Mouse (Mus musculus) stomach, embryonic 15.5 days (tissue): ENCODE data around the gene Gpr161. TPM values are rescaled to one million over a fixed set of nuclear protein-coding genes. Genes with fewer than 3 reads are reported as not detected.
A peak's percentile ranks its signal among the peaks of the same experiment; 100 is the strongest.

ENCODE experiments used
- ATAC-seq: fragments of 200-750 bp; cut with Nextera tagmentation; 2 replicates; pipeline ENCODE4 v1.8.0; 2017; ENCODE audit warnings: low read depth, moderate number of reproducible peaks, moderate TSS enrichment; ENCODE audit not compliant: insufficient read depth, low FRiP score
- H3K27ac ChIP-seq: fragments of 300-500 bp; sonication (generic); 2 replicates; pipeline ENCODE4 v1.5.1; 2015; ENCODE audit warnings: mild to moderate bottlenecking, inconsistent platforms
- H3K27me3 ChIP-seq: fragments of 300-500 bp; sonication (generic); replicated peaks from 2 replicates; pipeline ENCODE4 v1.6.1; 2015; ENCODE audit warnings: inconsistent platforms
- H3K36me3 ChIP-seq: fragments of 300-500 bp; sonication (generic); 2 replicates; pipeline ENCODE4 v1.6.1; 2015; ENCODE audit warnings: inconsistent platforms
- H3K4me1 ChIP-seq: fragments of 300-500 bp; sonication (generic); 2 replicates; pipeline ENCODE4 v1.6.1; 2015; ENCODE audit warnings: inconsistent platforms
- H3K4me2 ChIP-seq: fragments of 300-500 bp; sonication (generic); 2 replicates; pipeline ENCODE4 v1.6.1; 2015; ENCODE audit warnings: mild to moderate bottlenecking, inconsistent platforms
- H3K4me3 ChIP-seq: fragments of 300-500 bp; sonication (generic); replicated peaks from 2 replicates; pipeline ENCODE4 v1.5.1; 2015; ENCODE audit warnings: inconsistent platforms
- H3K9ac ChIP-seq: fragments of 300-500 bp; sonication (generic); 2 replicates; pipeline ENCODE4 v1.6.1; 2015; ENCODE audit warnings: inconsistent platforms
- H3K9me3 ChIP-seq: fragments of 300-500 bp; sonication (generic); 2 replicates; pipeline ENCODE4 v1.6.1; 2016; ENCODE audit warnings: inconsistent platforms
- WGBS: fragments of 180-500 bp; shearing (Covaris S2); methylation state at CpG from one replicate; pipeline ENCODE4 v1.1.7; 2015; 5-methylcytosine and 5-hydroxymethylcytosine counted together
- polyA plus RNA-seq: library from polyadenylated mRNA; unstranded; fragments of >200 nt; fragmentation: Nextera tagmentation; extraction: Ambion mirVana; gene quantifications from 2 replicates; pipeline ENCODE4 v1.2.1, GENCODE M21; 2015

Gpr161 gene
- polyA plus RNA-seq, result 1.1 and 1.2 TPM in 2 replicates

DNA sequence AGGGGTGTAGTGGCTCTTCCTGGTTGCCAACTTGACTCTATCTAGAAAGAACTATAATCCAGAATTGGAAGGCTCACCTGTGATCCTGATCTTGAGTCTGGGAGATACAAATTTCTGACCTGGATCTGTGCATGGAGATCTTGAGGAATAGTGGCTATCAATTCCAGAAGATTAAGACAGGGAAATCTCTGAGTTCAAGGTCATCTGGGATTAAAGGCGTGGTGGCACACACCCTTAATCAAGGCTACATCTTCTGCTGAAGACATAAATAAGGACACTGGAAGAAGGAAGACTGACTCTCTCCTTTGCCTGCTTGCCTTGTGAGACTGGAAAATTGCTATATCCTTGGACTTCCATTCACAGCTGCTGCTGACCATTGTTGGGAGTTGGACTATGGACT is at the start of gene Gpr161:
Gpr161 (plus strand) TSS at position 301 of the 400 bp plus-strand sequence.
- 94% methylated on average over 1 of the region's 1 CpGs for WGBS
- Histone ChIP-seq H3K4me1 (0 out of 2 replicates have a peak, but pooled peaks cover 8% of the 10 kb centered on the region), H3K4me3 (no peak within 1 kb of the TSS), H3K36me3 (no peaks in the 10 kb centered on the region; the same call in 1 of the 2 replicates), H3K4me2 (no peak within 1 kb of the TSS), H3K9ac (no peak within 1 kb of the TSS), H3K27ac (no peak within 1 kb of the TSS), H3K9me3 (no peaks in the 10 kb centered on the region), H3K27me3 (no peaks in the 10 kb centered on the region)
- ATAC-seq, result no peak

DNA sequence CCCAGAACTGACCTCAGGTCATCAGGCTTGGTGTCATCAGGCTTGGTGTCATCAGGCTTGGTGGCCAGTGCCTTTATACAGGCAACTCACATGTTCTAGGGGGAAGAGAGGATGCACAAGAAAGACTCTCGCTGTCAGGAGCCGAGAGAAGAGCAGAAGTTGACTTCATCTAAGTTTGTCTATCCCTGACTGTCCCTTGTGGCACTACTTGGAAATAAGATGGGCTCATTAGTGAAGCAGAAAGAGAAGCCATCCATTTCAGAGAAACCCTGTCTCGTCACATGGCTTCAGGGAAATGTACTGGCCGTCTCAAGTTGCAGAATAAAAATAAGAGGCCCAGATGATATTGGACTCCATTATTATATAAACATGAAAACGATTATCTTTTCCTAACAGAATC is 49.0 kb upstream of the Gpr161 start:
- no peak for ATAC-seq
- peak overlapping the region; percentile 67; the same call in 1 of the 2 replicates for H3K27ac ChIP-seq
- no peaks in the 10 kb centered on the region for H3K4me1 ChIP-seq
- no peaks in the 10 kb centered on the region for H3K9me3 ChIP-seq
- no peaks in the 10 kb centered on the region for H3K27me3 ChIP-seq
- H3K9ac ChIP-seq, result no peak overlapping the region
- H3K4me2 ChIP-seq, result no peak overlapping the region
- no peaks in the 10 kb centered on the region for H3K36me3 ChIP-seq
- no peak overlapping the region for H3K4me3 ChIP-seq
- WGBS, result 72% methylated on average over 5 of the region's 5 CpGs

DNA sequence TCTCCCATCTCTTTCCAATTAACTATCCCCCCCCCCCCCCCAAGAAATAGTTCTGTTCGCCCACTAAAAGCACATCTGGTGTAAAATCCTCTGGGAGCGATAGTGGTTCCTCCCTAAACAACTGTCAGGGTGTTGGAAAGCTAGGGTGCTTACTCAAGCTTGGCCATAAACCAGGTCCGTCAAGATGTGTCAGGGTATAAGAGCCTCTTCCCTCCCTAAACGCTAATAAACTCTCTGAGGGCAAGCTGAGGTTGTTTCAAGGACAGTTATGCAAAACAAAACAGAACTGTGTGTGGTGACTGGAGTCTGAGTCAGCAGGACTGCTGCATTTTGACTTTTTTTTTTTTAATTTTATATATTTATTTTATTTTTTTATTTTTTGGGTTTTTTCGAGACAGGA is 48.5 kb upstream of the Gpr161 start:
- no peak overlapping the region for H3K9ac ChIP-seq
- no peaks in the 10 kb centered on the region for H3K4me1 ChIP-seq
- no peaks in the 10 kb centered on the region for H3K9me3 ChIP-seq
- 60% methylated on average over 5 of the region's 5 CpGs for WGBS
- H3K36me3 ChIP-seq, result no peaks in the 10 kb centered on the region
- H3K4me3 ChIP-seq, result no peak overlapping the region
- peak; percentile 48; the same call in 1 of the 2 replicates for ATAC-seq
- H3K27ac ChIP-seq, result no peak overlapping the region
- H3K4me2 ChIP-seq, result no peak overlapping the region
- no peaks in the 10 kb centered on the region for H3K27me3 ChIP-seq

DNA sequence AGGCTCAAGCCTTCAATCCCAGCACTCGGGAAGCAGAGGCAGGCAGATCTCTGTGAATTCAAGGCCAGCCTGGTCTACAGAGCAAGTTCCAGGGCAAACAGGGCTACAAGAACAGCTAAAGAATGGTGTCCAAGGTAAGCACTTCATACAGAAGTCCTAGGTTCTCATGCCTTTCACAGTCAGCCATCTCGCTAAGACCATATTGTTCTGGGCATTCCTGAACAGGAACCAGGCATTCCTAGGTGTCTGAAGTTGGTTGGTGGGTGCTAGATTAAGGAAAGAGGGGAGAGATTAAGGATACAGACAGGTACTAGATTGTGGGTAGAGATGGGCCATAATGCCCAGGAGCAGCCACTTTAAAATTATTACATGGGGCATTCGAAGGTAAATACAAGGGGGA is 47.8 kb upstream of the Gpr161 start:
- no peaks in the 10 kb centered on the region for H3K27me3 ChIP-seq
- no peak overlapping the region for H3K4me3 ChIP-seq
- H3K9me3 ChIP-seq, result no peaks in the 10 kb centered on the region
- no peaks in the 10 kb centered on the region for H3K4me1 ChIP-seq
- no peaks in the 10 kb centered on the region for H3K36me3 ChIP-seq
- H3K4me2 ChIP-seq, result no peak overlapping the region
- 95% methylated on average over 3 of the region's 3 CpGs for WGBS
- no peak overlapping the region for H3K9ac ChIP-seq
- H3K27ac ChIP-seq, result no peak overlapping the region
- no peak for ATAC-seq

DNA sequence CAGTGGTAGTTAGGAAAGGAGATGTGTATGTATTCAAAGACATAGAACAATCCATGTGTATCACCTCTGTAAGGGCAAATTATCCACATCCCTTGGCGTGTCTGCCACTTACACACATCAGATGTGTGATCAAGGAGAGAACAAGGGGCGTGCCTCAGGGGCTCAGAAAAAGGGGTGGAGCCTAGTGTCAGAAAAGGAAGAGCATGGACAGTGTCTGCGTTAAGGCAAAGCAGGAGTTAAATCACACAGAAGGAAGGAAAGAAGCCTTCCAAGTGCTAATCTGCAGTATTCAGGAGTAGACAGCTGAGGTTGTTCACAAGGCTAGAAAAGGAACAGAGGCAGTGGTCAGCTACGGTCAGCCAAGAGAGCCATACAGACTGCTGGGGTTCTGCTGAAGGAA is 46.7 kb upstream of the Gpr161 start:
- Histone ChIP-seq H3K27ac (no peak overlapping the region), H3K9ac (no peak overlapping the region), H3K4me1 (no peaks in the 10 kb centered on the region), H3K4me2 (no peak overlapping the region), H3K27me3 (no peaks in the 10 kb centered on the region), H3K36me3 (no peaks in the 10 kb centered on the region), H3K4me3 (no peak overlapping the region), H3K9me3 (no peaks in the 10 kb centered on the region)
- WGBS, result 51% methylated on average over 4 of the region's 4 CpGs
- ATAC-seq, result no peak

DNA sequence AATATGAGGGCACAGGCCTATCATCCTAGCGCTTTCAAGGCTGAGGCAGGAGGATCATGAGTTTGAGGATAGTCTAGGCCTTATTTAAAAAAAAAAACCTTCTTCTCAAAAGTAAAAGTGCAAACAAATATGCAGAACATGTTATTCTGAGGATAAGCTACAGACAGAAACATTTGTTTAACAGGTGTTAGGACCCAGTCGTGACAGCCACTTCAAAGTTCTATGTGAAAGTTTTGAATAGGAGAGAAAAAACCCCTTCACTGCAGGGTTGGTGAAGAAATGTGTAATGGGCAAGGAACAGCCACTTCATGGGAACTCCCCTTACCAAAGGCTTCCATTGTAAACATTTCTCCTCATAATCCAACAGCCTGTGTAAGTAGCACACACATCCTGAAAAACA is 45.0 kb upstream of the Gpr161 start:
- Histone ChIP-seq H3K4me3 (no peak overlapping the region), H3K9me3 (no peaks in the 10 kb centered on the region), H3K4me2 (no peak overlapping the region), H3K27me3 (no peaks in the 10 kb centered on the region), H3K27ac (no peak overlapping the region), H3K9ac (no peak overlapping the region), H3K36me3 (no peaks in the 10 kb centered on the region), H3K4me1 (no peaks in the 10 kb centered on the region)
- ATAC-seq, result no peak
- WGBS, result 90% methylated on average over 2 of the region's 2 CpGs

DNA sequence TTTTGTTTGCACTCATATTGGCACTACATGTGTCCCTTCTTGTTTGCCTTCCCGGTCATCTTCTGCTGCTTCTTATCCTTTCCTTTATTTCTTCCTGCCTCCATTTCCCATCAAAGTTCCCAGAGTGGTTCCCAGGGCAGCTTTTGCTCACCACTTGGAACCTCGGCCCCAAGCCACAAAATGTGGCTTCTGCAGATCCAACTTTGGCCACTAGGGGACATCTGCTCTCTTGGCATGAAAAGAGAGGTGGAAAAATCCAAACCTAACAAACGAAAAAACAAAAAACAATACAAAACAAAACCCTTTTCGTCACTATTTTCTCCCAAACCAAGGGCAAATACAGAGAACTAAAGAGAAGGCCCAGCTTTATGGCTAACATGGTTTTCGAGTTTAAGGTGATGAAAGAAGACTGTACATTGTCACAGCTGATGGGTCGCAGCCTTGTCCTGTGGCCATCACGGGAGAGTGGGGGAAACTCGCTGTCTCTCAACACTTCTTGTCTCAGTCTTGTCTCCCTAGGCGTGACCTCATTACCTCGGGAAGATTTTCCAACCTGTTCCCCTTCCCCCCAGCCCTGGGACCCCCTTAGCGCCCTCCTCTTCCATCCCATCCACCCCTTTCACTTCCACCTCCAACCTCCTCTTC is 43.4 kb upstream of the Gpr161 start:
- Histone ChIP-seq H3K4me3 (no peak overlapping the region), H3K36me3 (no peaks in the 10 kb centered on the region), H3K4me1 (no peaks in the 10 kb centered on the region), H3K9me3 (no peaks in the 10 kb centered on the region), H3K9ac (no peak overlapping the region), H3K27me3 (no peaks in the 10 kb centered on the region), H3K4me2 (no peak overlapping the region), H3K27ac (no peak overlapping the region)
- no peak for ATAC-seq
- WGBS, result 50% methylated on average over 11 of the region's 11 CpGs

DNA sequence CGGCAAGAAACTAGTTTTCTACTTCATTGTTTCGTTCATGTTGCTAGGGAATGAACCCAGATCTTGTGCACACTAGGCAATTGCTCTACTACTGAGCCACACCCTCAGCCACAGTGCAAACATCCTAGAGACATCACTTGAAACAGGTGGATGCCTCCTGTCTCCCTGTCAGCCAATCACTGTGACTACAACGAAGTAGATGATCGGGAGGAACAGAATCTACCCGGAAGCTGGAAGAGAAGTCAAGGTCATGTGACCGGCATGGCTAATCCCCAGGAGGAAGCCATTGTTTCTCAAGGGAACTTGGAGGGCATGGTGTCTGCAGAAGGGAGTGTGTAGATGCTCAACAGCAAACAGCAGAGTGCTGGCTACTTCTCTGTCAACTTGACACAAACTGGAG is 20.6 kb upstream of the Gpr161 start:
- Histone ChIP-seq H3K9ac (no peak overlapping the region), H3K27me3 (no peaks in the 10 kb centered on the region), H3K4me2 (no peak overlapping the region), H3K9me3 (no peaks in the 10 kb centered on the region), H3K36me3 (no peaks in the 10 kb centered on the region), H3K4me3 (no peak overlapping the region), H3K27ac (no peak overlapping the region), H3K4me1 (no peaks in the 10 kb centered on the region)
- 81% methylated on average over 6 of the region's 6 CpGs for whole genome bisulfite sequencing
- no peak for ATAC-seq

DNA sequence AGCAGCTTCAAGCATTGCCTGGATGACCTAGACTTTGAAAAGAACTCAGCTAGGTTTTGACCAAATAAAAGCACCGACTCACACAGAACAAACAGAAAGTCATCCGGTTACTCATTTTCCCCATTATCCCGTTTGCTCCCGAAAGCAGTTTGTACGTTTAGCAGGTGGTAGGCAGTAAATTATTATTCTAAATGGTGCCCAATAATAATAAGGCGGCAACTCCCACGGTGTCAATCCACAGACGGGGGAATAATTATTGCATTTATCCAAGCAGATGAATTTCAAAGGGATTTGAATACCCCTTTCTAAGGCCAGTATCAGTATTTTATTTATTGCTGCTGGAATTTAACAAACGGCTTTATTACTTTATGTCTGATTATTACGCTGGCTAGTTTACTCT is 14.8 kb upstream of the Gpr161 start:
- ATAC-seq, result no peak
- Histone ChIP-seq H3K4me1 (peaks cover 21% of the 10 kb centered on the region), H3K27ac (peak overlapping the region; percentile 88; the same call in 1 of the 2 replicates), H3K4me2 (peak overlapping the region; percentile 93), H3K9me3 (no peaks in the 10 kb centered on the region), H3K36me3 (no peaks in the 10 kb centered on the region), H3K4me3 (no peak overlapping the region; the same call in 1 of the 2 replicates), H3K9ac (no peak overlapping the region), H3K27me3 (no peaks in the 10 kb centered on the region)
- 36% methylated on average over 10 of the region's 10 CpGs for WGBS

DNA sequence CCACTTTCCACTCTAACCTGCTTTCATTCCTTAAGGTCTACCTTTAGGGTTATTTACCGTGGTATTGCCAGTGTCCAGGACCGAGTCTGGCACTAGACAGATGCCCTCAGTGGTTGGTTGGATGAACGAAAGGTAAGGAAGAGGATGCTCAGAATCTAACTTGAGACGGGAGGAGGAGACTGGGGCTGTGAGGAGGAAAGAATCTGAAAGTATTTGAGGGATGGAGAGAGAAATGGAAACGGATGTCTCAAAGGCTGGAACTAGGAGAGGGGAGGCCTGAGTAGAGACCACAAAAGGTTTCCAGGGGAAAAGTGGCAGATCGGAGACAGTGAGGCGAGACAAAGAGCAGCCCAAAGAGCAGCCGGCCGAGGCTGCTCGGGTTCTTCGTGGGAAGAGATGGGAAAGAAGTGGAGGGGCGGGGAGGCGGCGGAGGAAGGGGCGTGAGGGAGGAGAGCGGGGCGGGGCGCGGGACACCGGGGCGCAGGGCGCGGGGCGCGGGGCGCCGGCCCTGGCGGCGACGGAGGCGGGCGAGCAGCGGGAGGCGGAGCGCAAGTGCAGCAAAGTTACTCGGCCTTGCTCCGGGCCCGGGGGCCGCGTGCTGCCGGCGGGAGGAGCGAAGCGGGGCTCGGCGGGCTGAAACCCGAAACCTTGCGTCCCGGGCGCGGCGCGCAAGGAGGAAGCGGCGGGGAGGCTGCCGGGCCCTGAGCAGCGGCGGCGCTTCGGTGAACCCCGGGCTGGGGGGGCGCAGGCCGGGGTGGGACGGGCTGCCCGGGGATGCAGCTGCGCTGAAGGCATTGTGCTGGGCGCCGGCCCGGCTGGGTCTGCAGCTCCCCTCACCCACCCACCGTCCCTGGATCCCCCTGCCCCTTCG is 14.0 kb upstream of the Gpr161 start:
- Histone ChIP-seq H3K9ac (peak overlapping the region; percentile 80), H3K27ac (peak overlapping the region; percentile 88), H3K4me3 (peak overlapping the region; percentile 71), H3K9me3 (no peaks in the 10 kb centered on the region), H3K4me2 (peak overlapping the region; percentile 93), H3K36me3 (no peaks in the 10 kb centered on the region), H3K4me1 (peaks cover 21% of the 10 kb centered on the region), H3K27me3 (no peaks in the 10 kb centered on the region)
- ATAC-seq, result peak; percentile 84
- 1% methylated on average over 54 of the region's 71 CpGs for WGBS

DNA sequence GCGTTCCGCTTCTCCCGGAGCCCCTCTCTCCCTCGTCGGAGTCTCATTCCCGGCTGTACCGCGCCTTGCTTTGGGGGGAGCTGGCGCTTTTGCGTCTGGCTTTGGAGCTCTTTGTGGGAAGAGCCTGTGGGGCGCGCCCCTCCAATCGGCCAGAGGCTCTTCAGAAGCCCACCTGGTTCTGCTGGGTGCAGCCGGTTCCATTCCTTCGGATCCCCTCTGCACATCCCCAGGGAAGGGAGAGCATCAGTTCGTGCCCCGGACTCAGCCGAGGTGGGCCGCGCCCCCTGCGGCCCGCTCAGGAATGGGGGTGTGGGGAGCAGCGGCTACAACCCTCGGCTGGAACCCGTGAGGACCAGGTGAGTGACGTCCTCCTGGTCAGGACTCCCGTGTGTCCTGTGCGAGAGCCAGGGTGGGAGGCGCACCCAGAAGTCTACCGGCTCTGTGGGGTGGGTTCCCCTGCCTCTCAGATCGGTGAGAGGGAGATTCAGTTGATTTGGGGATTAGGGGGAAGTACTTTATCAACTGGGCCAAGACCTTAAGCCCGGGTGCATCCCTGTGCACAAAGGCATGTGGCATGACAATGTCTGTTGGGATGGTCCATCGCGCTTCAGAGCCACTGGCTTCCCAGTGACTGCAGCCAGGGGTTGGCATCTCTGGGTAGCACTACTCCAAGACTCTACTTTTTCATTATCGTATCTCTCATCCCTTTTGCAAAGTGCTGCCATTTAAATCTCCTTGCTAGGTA is 13.2 kb upstream of the Gpr161 start:
- no peaks in the 10 kb centered on the region for H3K27me3 ChIP-seq
- 2% methylated on average over 35 of the region's 35 CpGs for WGBS
- peak; percentile 33 for ATAC-seq
- H3K9me3 ChIP-seq, result no peaks in the 10 kb centered on the region
- H3K9ac ChIP-seq, result peak overlapping the region; percentile 80
- H3K4me1 ChIP-seq, result peaks cover 21% of the 10 kb centered on the region
- peak overlapping the region; percentile 93 for H3K4me2 ChIP-seq
- H3K36me3 ChIP-seq, result no peaks in the 10 kb centered on the region
- peak overlapping the region; percentile 71 for H3K4me3 ChIP-seq
- H3K27ac ChIP-seq, result peak overlapping the region; percentile 88

DNA sequence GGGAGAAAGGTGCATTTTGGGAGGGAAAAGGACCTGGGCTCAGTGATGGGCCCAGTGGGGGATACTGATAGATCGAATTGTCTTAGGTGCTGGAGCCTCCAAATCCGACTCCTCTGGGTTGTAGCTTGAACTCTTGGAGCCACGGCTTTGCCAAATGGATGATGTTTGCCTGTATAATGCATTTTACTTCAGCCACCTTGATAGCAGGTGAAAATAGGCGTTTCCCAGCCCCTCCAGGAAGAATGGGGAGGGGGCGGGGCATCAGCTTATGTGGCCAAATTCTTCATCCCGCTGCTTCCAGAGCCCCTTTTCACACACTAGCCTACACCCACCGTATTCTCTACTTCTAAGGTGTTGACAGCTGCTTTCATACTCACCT is 12.6 kb upstream of the Gpr161 start:
- Histone ChIP-seq H3K4me3 (peak overlapping the region; percentile 71), H3K4me1 (peaks cover 21% of the 10 kb centered on the region), H3K9me3 (no peaks in the 10 kb centered on the region), H3K27ac (no peak overlapping the region), H3K9ac (0 out of 2 replicates have a peak overlapping the region, but pooled peaks have one; percentile 80), H3K36me3 (no peaks in the 10 kb centered on the region), H3K27me3 (no peaks in the 10 kb centered on the region), H3K4me2 (peak overlapping the region; percentile 93)
- 16% methylated on average over 7 of the region's 7 CpGs for WGBS
- no peak for ATAC-seq
